Mouse (Mus musculus) G1E (cell line): Measurements from ENCODE around the gene Trim25.

Experiments used
- CTCF ChIP-seq: IDR thresholded peaks from 2 replicates; pipeline ENCODE4 v1.5.1; 2012; ENCODE audit warnings: low read depth, low read length, inconsistent platforms, mixed read lengths
- GATA1 ChIP-seq: IDR thresholded peaks from 2 replicates; pipeline ENCODE4 v1.6.1; 2012; ENCODE audit warnings: borderline replicate concordance, low read length, inconsistent platforms, mixed read lengths
- TAL1 ChIP-seq: conservative IDR thresholded peaks from 2 replicates; pipeline ENCODE4 v1.6.1; 2012; ENCODE audit warnings: low read depth, low read length, inconsistent platforms, mixed read lengths

- TF ChIP-seq CTCF: no peak
- no peak for TF ChIP-seq GATA1
- TF ChIP-seq TAL1: no peak
Measured at GRCm38 (mm10) chr11:89020681-89021305, 21.6 kb downstream of the Trim25 start.
